In the genomic region with DNA sequence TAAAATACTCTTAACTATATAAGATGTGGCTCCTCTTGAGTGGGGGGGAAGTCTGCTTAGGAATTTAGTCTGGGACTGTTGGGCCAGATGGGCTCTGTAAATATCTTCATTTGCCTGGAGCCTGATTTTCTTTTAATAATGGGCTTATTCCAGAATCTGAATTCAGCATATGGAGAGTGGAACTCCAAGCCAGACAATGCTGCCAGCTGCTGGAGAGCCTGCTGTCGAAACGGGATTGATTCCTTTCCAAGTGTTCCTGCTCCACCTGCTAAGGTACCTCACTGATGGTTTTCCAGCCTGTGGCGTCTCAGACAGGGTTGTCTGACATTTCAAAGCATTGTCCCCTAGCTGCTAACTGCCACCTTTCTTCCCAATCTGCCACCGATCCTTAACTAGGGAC, we compare ENCODE assay signal across 17 mouse cellular contexts. TPM values are rescaled to one million over a fixed set of nuclear protein-coding genes. Genes with fewer than 3 reads are reported as not detected.
DNase-seq lines count a peak whose midpoint lies in the region; TF ChIP-seq lines count a peak whose summit lies in the region.
"Had no signal": no experiment of that assay in that cellular context is flagged by ENCODE, and none has a peak within 500 bp of the region (broad histone marks: within the 10 kb centered on the region; RNA-seq: fewer than 3 reads in every experiment).

No protein-coding gene starts in this region.

- no peak for TF ChIP-seq CTCF in layer of hippocampus, adult 2 months (conservative IDR thresholded peaks at IDR 0.05)

- no peak overlapping the region for H3K4me3 ChIP-seq in layer of hippocampus, adult 2 months
- H3K4me3 ChIP-seq: embryonic facial prominence, embryonic 13.5 days; heart, embryonic 10.5 days; limb, embryonic 12.5 days; neural tube, embryonic 13.5 days had no signal

- DNase-seq in cerebellum, adult 11 months = peak; percentile 29
- no peak for DNase-seq in cerebellum, postnatal 4 days (ENCODE audit: low spot score in 2 of 2)
- DNase-seq in right cerebral cortex, postnatal 10 days (ENCODE audit: low spot score in 2 of 2) = peak; percentile 55 to 77
- DNase-seq in right cerebral cortex, postnatal 4 days = no peak
- DNase-seq in layer of hippocampus, adult 2 months (ENCODE audit: low spot score in 2 of 2) = peak; percentile 56 to 74
- no peak for DNase-seq in adrenal gland, postnatal 14 days
- no peak for DNase-seq in lung, postnatal 4 days
- no peak for DNase-seq in urinary bladder, adult 2 months (ENCODE audit: low spot score)
- DNase-seq: gastrocnemius, postnatal 14 days; heart, postnatal 36 days; kidney, adult 9 months; lung, postnatal 10 days had no signal

- H3K27ac ChIP-seq in layer of hippocampus, adult 2 months = peak overlapping the region; percentile 16; the same call in 1 of the 2 replicates
- H3K27ac ChIP-seq: embryonic facial prominence, embryonic 13.5 days; heart, embryonic 10.5 days; limb, embryonic 12.5 days; liver, embryonic 14.5 days; neural tube, embryonic 13.5 days had no signal

RNA-seq across cellular contexts. Expression of a gene that starts 12.6 kb away (rescaled TPM):
- total RNA-seq in layer of hippocampus, adult 2 months (2021) = 10 to 100 TPM; 93.1 to 96.0 TPM
- 82.8 and 109 TPM in 2 replicates for total RNA-seq in adrenal gland, postnatal 14 days (2021)
- 36.2 and 36.3 TPM in 2 replicates for polyA plus RNA-seq in urinary bladder, adult 2 months (2012; rRNA removed)

Comparison
In these comparisons a context has a peak if more than half of its experiments do, and no peak if none do; other contexts are left out.
1. DNase-seq: peak in cerebellum, adult 11 months (single experiment), right cerebral cortex, postnatal 10 days (2 of 2) and layer of hippocampus, adult 2 months (2 of 2); none in cerebellum, postnatal 4 days (0 of 2), right cerebral cortex, postnatal 4 days (single experiment), adrenal gland, postnatal 14 days (single experiment), lung, postnatal 4 days (0 of 2) and urinary bladder, adult 2 months (single experiment).